ENCODE assay signal across 15 mouse cellular contexts in genomic region chr5:105844044-105844753, GRCm38 (mm10). TPM values are rescaled to one million over a fixed set of nuclear protein-coding genes. Genes with fewer than 3 reads are reported as not detected.
A peak's percentile ranks its signal among the peaks of the same experiment; 100 is the strongest.
DNase-seq lines count a peak whose midpoint lies in the region; ATAC-seq lines count a peak whose summit lies in the region.
"Had no signal": no experiment of that assay in that cellular context is flagged by ENCODE, and none has a peak within 500 bp of the region (broad histone marks: within the 10 kb centered on the region; RNA-seq: fewer than 3 reads in every experiment).

No protein-coding gene starts in this region.

- DNase-seq in 416B (ENCODE audit: low read depth), result peak; percentile 97
- no peak for DNase-seq in liver, embryonic 13.5 days
- no peak for DNase-seq in layer of hippocampus, adult 9-10 months (ENCODE audit: low spot score)
- DNase-seq in layer of hippocampus, postnatal 36 days, result no peak
- DNase-seq: cerebellum, postnatal 10 days; gastrocnemius, postnatal 14 days; lung, embryonic 14.5 days had no signal

- H3K36me3 ChIP-seq in liver, embryonic 13.5 days, result no peaks in the 10 kb centered on the region
- H3K36me3 ChIP-seq in hindbrain, embryonic 12.5 days, result no peaks in the 10 kb centered on the region
- H3K36me3 ChIP-seq: heart, embryonic 12.5 days; limb, embryonic 10.5 days; midbrain, embryonic 12.5 days had no signal

- no peaks in the 10 kb centered on the region for H3K9me3 ChIP-seq in liver, embryonic 13.5 days (replicated peaks)
- H3K9me3 ChIP-seq in hindbrain, embryonic 12.5 days (replicated peaks), result no peaks in the 10 kb centered on the region
- H3K9me3 ChIP-seq: forebrain, embryonic 13.5 days; heart, embryonic 12.5 days; limb, embryonic 10.5 days; midbrain, embryonic 12.5 days had no signal

- no peak overlapping the region for H3K9ac ChIP-seq in liver, embryonic 13.5 days
- H3K9ac ChIP-seq in hindbrain, embryonic 12.5 days, result no peak overlapping the region
- H3K9ac ChIP-seq: forebrain, embryonic 13.5 days; heart, embryonic 12.5 days; lung, embryonic 14.5 days; midbrain, embryonic 12.5 days had no signal

- no peak overlapping the region for H3K4me2 ChIP-seq in liver, embryonic 13.5 days
- no peak overlapping the region for H3K4me2 ChIP-seq in hindbrain, embryonic 12.5 days (replicated peaks)
- H3K4me2 ChIP-seq: forebrain, embryonic 13.5 days; heart, embryonic 12.5 days; lung, embryonic 14.5 days; midbrain, embryonic 12.5 days had no signal

- no peaks in the 10 kb centered on the region for H3K27me3 ChIP-seq in liver, embryonic 13.5 days
- no peaks in the 10 kb centered on the region for H3K27me3 ChIP-seq in hindbrain, embryonic 12.5 days
- H3K27me3 ChIP-seq: forebrain, embryonic 13.5 days; midbrain, embryonic 12.5 days had no signal

- 25% methylated on average over 10 of the region's 10 CpGs for WGBS in liver, embryonic 13.5 days (ENCODE audit: insufficient replicate concordance)
- 91% methylated on average over 10 of the region's 10 CpGs for WGBS in hindbrain, embryonic 12.5 days

- peak; percentile 32 for ATAC-seq in CD4-positive, CD25-positive, alpha-beta regulatory T cell, adult 4 months
- ATAC-seq in liver, embryonic 13.5 days (ENCODE audit: low read depth), result peak; percentile 48; the same call in 1 of the 2 replicates
- ATAC-seq in megakaryocyte progenitor cell, adult 5-6 weeks (replicated peaks; ENCODE audit: poor library complexity), result peak; percentile 84
- no peak for ATAC-seq in hindbrain, embryonic 12.5 days (ENCODE audit: low FRiP score)
- ATAC-seq: forebrain, embryonic 13.5 days had no signal

- H3K27ac ChIP-seq in liver, embryonic 13.5 days, result no peak overlapping the region
- H3K27ac ChIP-seq in hindbrain, embryonic 12.5 days, result no peak overlapping the region
- H3K27ac ChIP-seq: forebrain, embryonic 13.5 days; limb, embryonic 10.5 days; midbrain, embryonic 12.5 days had no signal

- H3K4me1 ChIP-seq in liver, embryonic 13.5 days (replicated peaks), result peaks cover 3% of the 10 kb centered on the region; the same call in 1 of the 2 replicates
- no peaks in the 10 kb centered on the region for H3K4me1 ChIP-seq in hindbrain, embryonic 12.5 days
- H3K4me1 ChIP-seq: heart, embryonic 12.5 days; limb, embryonic 10.5 days; midbrain, embryonic 12.5 days had no signal

- H3K4me3 ChIP-seq in liver, embryonic 13.5 days (replicated peaks), result no peak overlapping the region
- H3K4me3 ChIP-seq in hindbrain, embryonic 12.5 days, result no peak overlapping the region
- H3K4me3 ChIP-seq: forebrain, embryonic 13.5 days; heart, embryonic 12.5 days; limb, embryonic 10.5 days; midbrain, embryonic 12.5 days; myocyte had no signal

RNA-seq across cellular contexts. Expression of gene Zfp326, which starts 32.2 kb away (rescaled TPM):
- polyA plus RNA-seq in CD4-positive, CD25-positive, alpha-beta regulatory T cell, adult 4 months (2017; shearing (Covaris generic)), result 10 to 100 TPM; 12.9 to 19.7 TPM
- polyA plus RNA-seq in liver, embryonic 13.5 days (2015; fragmentation: Nextera tagmentation; extraction: Ambion mirVana), result 8.5 and 9.9 TPM in 2 replicates
- total RNA-seq in megakaryocyte progenitor cell, adult 5-6 weeks (2015), result 33.9 and 38.5 TPM in 2 replicates
- 26.1 and 37.4 TPM in 2 replicates for total RNA-seq in megakaryocyte progenitor cell, adult 5-6 weeks (2017)
- 64.7 and 65.6 TPM in 2 replicates for polyA plus RNA-seq in hindbrain, embryonic 12.5 days (2016; fragmentation: Nextera tagmentation; extraction: Ambion mirVana)
- total RNA-seq in layer of hippocampus, postnatal 36 days (2021), result 10 to 100 TPM; 38.8 to 41.3 TPM
